Mouse (Mus musculus) bone marrow macrophage, adult 2 months (primary cell): ENCODE data around the gene Gm47985. TPM values are rescaled to one million over a fixed set of nuclear protein-coding genes. Genes with fewer than 3 reads are reported as not detected.
"Not testable (repeated sequence)": the region's sequence is repeated elsewhere in the genome, so short reads cannot be mapped to it uniquely, and the experiment has no call there.

Experiments
- H3K27ac ChIP-seq: 2 replicates; pipeline ENCODE4 v1.5.1; 2012; ENCODE audit warnings: low read depth, low read length; ENCODE audit not compliant: insufficient read depth
- H3K4me1 ChIP-seq: 2 replicates; pipeline ENCODE4 v1.6.1; 2012; ENCODE audit warnings: low read length; ENCODE audit not compliant: control insufficient read depth, insufficient read depth
- H3K4me3 ChIP-seq: 2 replicates; pipeline ENCODE4 v1.5.1; 2012; ENCODE audit warnings: mild to moderate bottlenecking, low read length, moderate library complexity; ENCODE audit not compliant: insufficient read depth
- CTCF ChIP-seq: IDR thresholded peaks from 2 replicates; pipeline ENCODE4 v1.5.1; 2012; ENCODE audit warnings: low read depth, mild to moderate bottlenecking, low read length, moderate library complexity
- POLR2A ChIP-seq: IDR thresholded peaks from 2 replicates; pipeline ENCODE4 v1.6.1; 2012; ENCODE audit warnings: mild to moderate bottlenecking, low read depth, low read length, borderline replicate concordance
- polyA plus RNA-seq: library from polyadenylated mRNA; stranded (reverse); fragments of >200 nt; gene quantifications from 2 replicates; pipeline ENCODE4 v1.2.4, GENCODE M21; 2012; ENCODE audit not compliant: missing spikeins, insufficient read depth, insufficient read length

Gene Gm47985
- not detected in 2 replicates for polyA plus RNA-seq

GRCm38 (mm10) chr1:151182266-151182665, at the start of gene Gm47985:
Gene Gm47985, plus strand, starts transcription at chr1:151182537.
- H3K4me3 ChIP-seq, H3K4me1 ChIP-seq, H3K27ac ChIP-seq: not testable (repeated sequence)

- TF ChIP-seq CTCF: no peak
- TF ChIP-seq POLR2A: no peak
- no peak overlapping the region for H3K4me3 ChIP-seq
- H3K4me1 ChIP-seq: no peaks in the 10 kb centered on the region
- H3K27ac ChIP-seq: no peak overlapping the region
Observed at GRCm38 (mm10) chr1:151132686-151133085, 49.7 kb upstream of the Gm47985 start.

GRCm38 (mm10) chr1:151138388-151138787, 43.9 kb upstream of the Gm47985 start:
- Histone ChIP-seq H3K4me3 (no peak overlapping the region), H3K27ac (no peak overlapping the region), H3K4me1 (no peaks in the 10 kb centered on the region)
- TF ChIP-seq CTCF (no peak), POLR2A (no peak)

GRCm38 (mm10) chr1:151140956-151141355, 41.4 kb upstream of the Gm47985 start:
- TF ChIP-seq POLR2A: no peak
- no peaks in the 10 kb centered on the region for H3K4me1 ChIP-seq
- no peak overlapping the region for H3K4me3 ChIP-seq
- H3K27ac ChIP-seq: no peak overlapping the region

GRCm38 (mm10) chr1:151144471-151145146, 37.7 kb upstream of the Gm47985 start:
- H3K4me3 ChIP-seq: no peak overlapping the region
- no peak for TF ChIP-seq POLR2A
- no peak overlapping the region for H3K27ac ChIP-seq
- H3K4me1 ChIP-seq: no peaks in the 10 kb centered on the region

- TF ChIP-seq CTCF (no peak), POLR2A (no peak)
- Histone ChIP-seq H3K27ac (no peak overlapping the region), H3K4me1 (no peaks in the 10 kb centered on the region), H3K4me3 (no peak overlapping the region)
Observed at GRCm38 (mm10) chr1:151147801-151148200, 34.5 kb upstream of the Gm47985 start.

GRCm38 (mm10) chr1:151150211-151150610, 32.1 kb upstream of the Gm47985 start:
- TF ChIP-seq POLR2A: no peak
- H3K4me1 ChIP-seq: no peaks in the 10 kb centered on the region
- no peak overlapping the region for H3K27ac ChIP-seq
- H3K4me3 ChIP-seq: no peak overlapping the region

GRCm38 (mm10) chr1:151151089-151151488, 31.2 kb upstream of the Gm47985 start:
- no peak overlapping the region for H3K4me3 ChIP-seq
- TF ChIP-seq CTCF: no peak
- no peak overlapping the region for H3K27ac ChIP-seq
- H3K4me1 ChIP-seq: no peaks in the 10 kb centered on the region

GRCm38 (mm10) chr1:151153056-151153652, 29.2 kb upstream of the Gm47985 start:
- Histone ChIP-seq H3K4me1 (no peaks in the 10 kb centered on the region), H3K27ac (no peak overlapping the region), H3K4me3 (no peak overlapping the region)
- TF ChIP-seq CTCF (no peak), POLR2A (no peak)

- not testable (repeated sequence) for H3K4me1 ChIP-seq
Observed at GRCm38 (mm10) chr1:151154131-151154530, 28.2 kb upstream of the Gm47985 start.

GRCm38 (mm10) chr1:151156129-151156528, 26.2 kb upstream of the Gm47985 start:
- no peak overlapping the region for H3K27ac ChIP-seq
- TF ChIP-seq CTCF (no peak), POLR2A (no peak)
- H3K4me3 ChIP-seq: no peak overlapping the region
- H3K4me1 ChIP-seq: no peaks in the 10 kb centered on the region

More at GRCm38 (mm10) chr1:151154131-151154530, 28.2 kb upstream of the Gm47985 start:
- H3K4me3 ChIP-seq, H3K27ac ChIP-seq: not testable (repeated sequence)
